Mouse (Mus musculus) liver, embryonic 16.5 days (tissue): Measurements from ENCODE around the gene Fbxo34. TPM values are rescaled to one million over a fixed set of nuclear protein-coding genes. Genes with fewer than 3 reads are reported as not detected.

ENCODE experiments used
- ATAC-seq: fragments of 200-750 bp; cut with Nextera tagmentation; 2 replicates; pipeline ENCODE4 v1.8.0; 2017; ENCODE audit warnings: low read depth, mild to moderate bottlenecking, moderate number of reproducible peaks, moderate library complexity
- H3K27ac ChIP-seq: fragments of 300-500 bp; sonication (generic); 2 replicates; pipeline ENCODE4 v1.5.1; 2014; ENCODE audit warnings: mild to moderate bottlenecking, low read length
- H3K27me3 ChIP-seq: fragments of 300-500 bp; sonication (generic); 2 replicates; pipeline ENCODE4 v1.6.1; 2014; ENCODE audit warnings: low read depth, low read length, mixed read lengths; ENCODE audit not compliant: control insufficient read depth, insufficient read depth
- H3K36me3 ChIP-seq: fragments of 300-500 bp; sonication (generic); 2 replicates; pipeline ENCODE4 v1.6.1; 2014; ENCODE audit warnings: mild to moderate bottlenecking; ENCODE audit not compliant: control insufficient read depth, insufficient read depth
- H3K4me1 ChIP-seq: fragments of 300-500 bp; sonication (generic); 2 replicates; pipeline ENCODE4 v1.6.1; 2014; ENCODE audit warnings: low read depth, low read length, mixed read lengths; ENCODE audit not compliant: control insufficient read depth
- H3K4me2 ChIP-seq: fragments of 300-500 bp; sonication (generic); 2 replicates; pipeline ENCODE4 v1.6.1; 2014; ENCODE audit warnings: low read depth, low read length, mixed read lengths
- H3K4me3 ChIP-seq: fragments of 300-500 bp; sonication (generic); 2 replicates; pipeline ENCODE4 v1.5.1; 2014; ENCODE audit warnings: low read depth, mild to moderate bottlenecking, low read length
- H3K9ac ChIP-seq: fragments of 300-500 bp; sonication (generic); 2 replicates; pipeline ENCODE4 v1.6.1; 2014; ENCODE audit warnings: low read depth, low read length
- H3K9me3 ChIP-seq: fragments of 300-500 bp; sonication (generic); replicated peaks from 2 replicates; pipeline ENCODE4 v1.6.1; 2016; ENCODE audit warnings: low read length; ENCODE audit not compliant: control insufficient read depth
- WGBS: fragments of 180-500 bp; shearing (Covaris S2); extraction: QIAGEN DNeasy Blood & Tissue Kit; methylation state at CpG from one replicate; pipeline ENCODE4 v1.1.7; 2014; ENCODE audit not compliant: insufficient replicate concordance; 5-methylcytosine and 5-hydroxymethylcytosine counted together
- polyA plus RNA-seq: library from polyadenylated mRNA; unstranded; fragments of >200 nt; fragmentation: Nextera tagmentation; extraction: Ambion mirVana; gene quantifications from 2 replicates; pipeline ENCODE4 v1.2.1, GENCODE M21; 2015

Gene Fbxo34
- polyA plus RNA-seq, 1 experiment from 2014 or later = 41.6 TPM

DNA sequence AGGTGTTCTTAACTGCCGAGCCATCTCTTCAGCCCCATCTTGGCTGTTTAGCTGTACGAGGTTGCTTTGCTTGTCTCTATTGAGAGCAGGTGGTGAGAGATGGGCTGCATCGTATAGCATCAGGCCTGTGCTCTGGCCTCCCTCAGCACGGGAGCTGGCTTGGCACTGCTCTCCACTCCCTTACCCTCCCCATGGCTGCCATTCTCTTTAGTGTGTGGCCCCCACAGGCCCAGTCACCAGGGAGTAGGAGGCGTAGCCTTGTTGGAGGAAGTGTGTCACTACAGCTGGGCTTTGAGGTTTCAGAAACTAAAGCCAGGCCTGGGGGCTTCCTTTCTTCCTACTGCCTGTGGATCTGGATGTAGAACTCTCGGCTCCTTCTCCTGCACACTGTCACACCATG, 32.0 kb downstream of the Fbxo34 start:
- H3K27ac ChIP-seq = no peak overlapping the region
- no peaks in the 10 kb centered on the region for H3K27me3 ChIP-seq
- 82% methylated on average over 6 of the region's 6 CpGs for WGBS
- H3K9ac ChIP-seq = no peak overlapping the region
- H3K4me2 ChIP-seq = no peak overlapping the region
- no peaks in the 10 kb centered on the region for H3K36me3 ChIP-seq
- no peak overlapping the region for H3K4me3 ChIP-seq
- H3K9me3 ChIP-seq = no peaks in the 10 kb centered on the region
- H3K4me1 ChIP-seq = peaks cover 2% of the 10 kb centered on the region
- no peak for ATAC-seq

- H3K27me3 ChIP-seq = no peaks in the 10 kb centered on the region
- peaks cover 2% of the 10 kb centered on the region for H3K4me1 ChIP-seq
- no peak overlapping the region for H3K9ac ChIP-seq
- no peak overlapping the region for H3K27ac ChIP-seq
- WGBS = 41% methylated on average over 1 of the region's 1 CpGs
- ATAC-seq = no peak
- H3K4me2 ChIP-seq = no peak overlapping the region
- H3K9me3 ChIP-seq = no peaks in the 10 kb centered on the region
- H3K4me3 ChIP-seq = no peak overlapping the region
- H3K36me3 ChIP-seq = no peaks in the 10 kb centered on the region
Observed at GRCm38 (mm10) chr14:47483099-47483498, 32.9 kb downstream of the Fbxo34 start.

DNA sequence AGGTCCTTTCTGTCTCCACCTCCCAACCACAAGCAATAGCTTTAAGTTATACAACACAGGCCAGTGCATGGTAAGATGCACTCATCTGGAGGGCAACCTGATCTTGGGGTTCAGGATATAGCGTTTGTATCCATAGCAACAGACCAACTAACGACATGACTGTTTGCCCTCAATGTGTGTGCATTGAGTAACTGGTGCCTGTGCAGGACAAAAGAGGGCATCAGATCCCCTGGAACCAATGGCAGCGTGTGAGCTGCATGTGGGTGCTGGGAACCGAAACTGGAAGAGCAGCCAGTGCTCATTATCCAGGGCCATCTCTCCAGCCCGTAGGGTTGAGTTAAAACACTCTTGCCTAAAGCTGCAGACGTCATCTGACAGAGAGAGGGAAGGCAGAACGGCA, 38.5 kb downstream of the Fbxo34 start:
- Histone ChIP-seq H3K4me3 (no peak overlapping the region), H3K4me1 (peaks cover 5% of the 10 kb centered on the region; the same call in 1 of the 2 replicates), H3K4me2 (no peak overlapping the region), H3K9ac (no peak overlapping the region), H3K9me3 (no peaks in the 10 kb centered on the region), H3K36me3 (no peaks in the 10 kb centered on the region), H3K27me3 (no peaks in the 10 kb centered on the region), H3K27ac (no peak overlapping the region)
- ATAC-seq = no peak
- WGBS = 66% methylated on average over 7 of the region's 7 CpGs

- H3K27me3 ChIP-seq = no peaks in the 10 kb centered on the region
- peaks cover 5% of the 10 kb centered on the region; the same call in 1 of the 2 replicates for H3K4me1 ChIP-seq
- WGBS = 51% methylated on average over 10 of the region's 10 CpGs
- H3K36me3 ChIP-seq = no peaks in the 10 kb centered on the region
- H3K4me2 ChIP-seq = no peak overlapping the region
- no peak overlapping the region for H3K4me3 ChIP-seq
- ATAC-seq = peak; percentile 11; the same call in 1 of the 2 replicates
- peak overlapping the region; percentile 31; the same call in 1 of the 2 replicates for H3K27ac ChIP-seq
- no peaks in the 10 kb centered on the region for H3K9me3 ChIP-seq
- H3K9ac ChIP-seq = no peak overlapping the region
Observed at GRCm38 (mm10) chr14:47489310-47490097, 39.3 kb downstream of the Fbxo34 start.

DNA sequence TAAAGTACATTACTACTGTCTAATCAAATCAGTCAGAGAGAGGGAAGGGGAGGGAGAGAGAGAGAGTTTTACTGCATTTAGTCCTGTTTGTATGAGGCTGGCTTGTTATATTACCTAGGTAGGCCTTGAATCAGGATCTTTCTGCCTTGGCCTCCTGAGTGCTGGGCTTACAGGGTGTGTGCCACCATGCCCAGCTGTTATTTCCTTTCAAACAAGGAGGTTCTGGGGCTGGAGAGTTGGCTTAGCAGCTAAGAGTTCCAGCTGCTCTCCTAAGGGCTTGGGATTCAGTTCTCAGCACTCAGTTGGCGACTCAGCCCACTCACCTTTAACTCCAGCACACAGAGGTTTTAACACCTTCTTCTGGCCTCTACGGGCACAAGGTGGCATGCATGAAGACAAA, 40.5 kb downstream of the Fbxo34 start:
- 70% methylated on average over 2 of the region's 2 CpGs for WGBS
- no peak overlapping the region for H3K27ac ChIP-seq
- no peak overlapping the region for H3K9ac ChIP-seq

GRCm38 (mm10) chr14:47493592-47494361, 43.6 kb downstream of the Fbxo34 start:
- no peaks in the 10 kb centered on the region for H3K36me3 ChIP-seq
- H3K4me3 ChIP-seq = no peak overlapping the region
- 70% methylated on average over 2 of the region's 2 CpGs for WGBS
- H3K27me3 ChIP-seq = no peaks in the 10 kb centered on the region
- no peak for ATAC-seq
- no peak overlapping the region for H3K9ac ChIP-seq
- no peak overlapping the region for H3K4me2 ChIP-seq
- H3K9me3 ChIP-seq = no peaks in the 10 kb centered on the region
- peaks cover 9% of the 10 kb centered on the region for H3K4me1 ChIP-seq
- no peak overlapping the region for H3K27ac ChIP-seq

More for the DNA sequence above, 40.5 kb downstream of the Fbxo34 start:
- Histone ChIP-seq H3K4me3 (no peak overlapping the region), H3K4me1 (peaks cover 5% of the 10 kb centered on the region; the same call in 1 of the 2 replicates), H3K36me3 (no peaks in the 10 kb centered on the region), H3K4me2 (no peak overlapping the region), H3K9me3 (no peaks in the 10 kb centered on the region), H3K27me3 (no peaks in the 10 kb centered on the region)
- ATAC-seq = no peak

GRCm38 (mm10) chr14:47495951-47496350, 45.7 kb downstream of the Fbxo34 start:
- WGBS = 87% methylated on average over 3 of the region's 3 CpGs
- Histone ChIP-seq H3K36me3 (no peaks in the 10 kb centered on the region), H3K4me1 (peaks cover 7% of the 10 kb centered on the region), H3K9ac (no peak overlapping the region), H3K27ac (no peak overlapping the region), H3K4me3 (no peak overlapping the region), H3K9me3 (no peaks in the 10 kb centered on the region), H3K27me3 (no peaks in the 10 kb centered on the region), H3K4me2 (no peak overlapping the region)
- peak; percentile 59; the same call in 1 of the 2 replicates for ATAC-seq

GRCm38 (mm10) chr14:47497166-47497565, 46.9 kb downstream of the Fbxo34 start:
- no peak overlapping the region for H3K9ac ChIP-seq
- peaks cover 7% of the 10 kb centered on the region for H3K4me1 ChIP-seq
- H3K4me3 ChIP-seq = no peak overlapping the region
- H3K27me3 ChIP-seq = no peaks in the 10 kb centered on the region
- H3K27ac ChIP-seq = no peak overlapping the region
- H3K36me3 ChIP-seq = no peaks in the 10 kb centered on the region
- no peak for ATAC-seq
- WGBS = 61% methylated on average over 3 of the region's 3 CpGs
- H3K9me3 ChIP-seq = no peaks in the 10 kb centered on the region
- H3K4me2 ChIP-seq = no peak overlapping the region

DNA sequence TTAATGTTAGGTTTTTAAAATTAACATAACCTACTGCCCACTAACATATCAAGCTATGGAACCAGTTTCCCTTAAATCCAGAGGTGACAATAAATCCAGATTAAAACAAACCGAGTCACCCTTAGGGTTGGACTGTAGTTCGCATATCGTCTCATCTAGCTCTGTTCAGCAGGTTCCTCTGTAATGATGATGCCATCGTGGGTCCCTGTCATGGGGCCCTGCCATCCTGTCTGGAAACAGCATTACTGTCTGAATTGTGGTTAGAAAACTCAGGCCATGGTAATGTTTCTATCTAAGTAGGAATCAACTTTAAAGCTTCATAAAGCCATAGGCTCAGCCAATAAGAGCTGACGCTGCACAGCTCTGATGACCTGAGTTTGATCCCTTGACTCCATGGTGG, 48.4 kb downstream of the Fbxo34 start:
- Histone ChIP-seq H3K9ac (no peak overlapping the region), H3K4me3 (no peak overlapping the region), H3K36me3 (no peaks in the 10 kb centered on the region), H3K9me3 (no peaks in the 10 kb centered on the region), H3K27me3 (no peaks in the 10 kb centered on the region), H3K4me1 (peaks cover 7% of the 10 kb centered on the region), H3K27ac (no peak overlapping the region), H3K4me2 (no peak overlapping the region)
- ATAC-seq = no peak
- 53% methylated on average over 5 of the region's 5 CpGs for WGBS
